Mouse (Mus musculus): ENCODE results near the gene Ccdc86.

The Ccdc86 gene

DNA sequence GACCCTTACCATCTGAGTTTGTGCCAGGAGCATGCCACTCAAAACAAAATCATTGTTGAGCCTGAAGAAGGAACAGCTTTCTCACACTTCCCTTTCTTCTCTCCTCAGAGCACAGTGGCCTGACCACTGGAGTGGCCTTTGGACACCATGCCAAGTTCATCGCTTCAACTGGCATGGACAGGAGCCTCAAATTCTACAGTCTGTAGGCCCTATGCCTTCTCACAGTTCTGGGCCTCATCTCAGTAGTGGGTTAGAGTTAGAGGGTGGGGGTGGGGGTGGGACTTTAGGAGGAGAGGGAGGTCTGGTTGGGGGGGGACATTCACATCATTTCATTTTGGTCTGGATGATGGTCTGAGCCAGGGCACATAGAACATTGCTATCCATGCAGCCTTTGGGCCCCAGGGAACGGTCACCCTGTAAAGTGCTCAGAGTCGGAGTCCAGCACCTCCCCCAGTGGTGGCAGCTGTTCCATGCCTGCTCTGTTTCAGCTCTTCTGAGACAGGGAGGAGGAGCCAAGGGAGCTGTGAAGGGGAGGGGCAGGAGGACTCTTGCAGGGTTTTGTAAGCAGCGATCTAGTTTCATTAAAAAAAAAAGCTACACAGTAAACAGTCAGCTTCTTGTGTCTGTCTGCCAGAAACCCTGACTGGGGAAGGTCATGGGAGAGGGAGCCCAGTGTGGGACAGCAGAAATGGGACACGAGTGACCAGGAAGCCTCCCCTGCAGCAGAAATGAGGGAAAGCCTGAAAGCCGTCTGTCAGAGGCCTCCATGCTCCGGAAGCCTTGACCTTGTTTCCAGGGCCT is 43.9 kb downstream of the Ccdc86 start:
- no peak for DNase-seq

GRCm38 (mm10) chr19:10904512-10904911 is 44.6 kb downstream of the Ccdc86 start:
- DNase-seq: no peak

- no peak for DNase-seq
These were observed 48.0 kb downstream of the Ccdc86 start for GRCm38 (mm10) chr19:10901046-10901445.

GRCm38 (mm10) chr19:10900315-10900714 is 48.8 kb downstream of the Ccdc86 start:
- no peak for DNase-seq

- no peak for DNase-seq
These were observed 51.6 kb downstream of the Ccdc86 start for GRCm38 (mm10) chr19:10897491-10897890.

DNA sequence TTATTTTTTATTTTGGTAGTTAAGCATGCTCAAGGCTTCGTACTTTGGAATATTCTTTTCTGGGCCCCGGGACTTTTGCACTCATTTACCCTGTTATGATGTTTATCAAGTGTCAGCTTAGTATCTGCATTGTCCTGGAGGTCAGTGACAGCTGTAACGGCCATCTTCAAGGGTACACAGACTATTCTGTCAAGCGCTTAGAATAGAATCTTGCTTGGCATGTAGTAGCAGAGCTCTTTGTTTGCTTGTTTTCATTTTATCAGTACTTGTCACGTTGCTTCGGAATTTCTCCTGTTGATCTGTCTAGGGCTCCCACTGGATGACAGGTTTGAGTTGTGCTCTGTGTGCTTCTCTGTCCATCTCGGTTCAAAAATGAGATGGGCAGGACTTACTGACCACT is 52.2 kb downstream of the Ccdc86 start:
- no peak for DNase-seq

DNA sequence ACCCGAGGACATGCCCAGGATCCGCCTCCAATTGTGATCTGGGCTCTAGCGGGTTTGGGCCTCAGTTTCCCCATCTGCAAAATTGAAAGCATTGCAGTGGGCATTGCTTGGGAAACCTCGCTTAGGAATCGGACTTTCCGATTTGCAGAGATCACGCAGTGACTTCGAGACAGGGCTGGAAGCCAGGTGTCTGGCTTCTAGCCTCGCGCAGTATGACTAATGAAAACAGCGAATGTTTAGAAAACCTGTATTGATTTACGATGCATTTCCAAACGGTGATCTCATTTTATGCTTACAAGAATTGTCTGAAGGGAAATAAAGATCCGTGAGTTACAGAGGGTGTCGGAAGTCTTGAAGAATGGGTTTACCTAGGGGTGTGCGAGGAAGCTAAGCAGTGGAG is 53.4 kb downstream of the Ccdc86 start:
- no peak for DNase-seq

GRCm38 (mm10) chr19:10895016-10895528 is 54.0 kb downstream of the Ccdc86 start, which contains the start of gene Prpf19:
Gene Prpf19, plus strand, starts transcription at chr19:10895231.
- peak; percentile 97 for DNase-seq

DNA sequence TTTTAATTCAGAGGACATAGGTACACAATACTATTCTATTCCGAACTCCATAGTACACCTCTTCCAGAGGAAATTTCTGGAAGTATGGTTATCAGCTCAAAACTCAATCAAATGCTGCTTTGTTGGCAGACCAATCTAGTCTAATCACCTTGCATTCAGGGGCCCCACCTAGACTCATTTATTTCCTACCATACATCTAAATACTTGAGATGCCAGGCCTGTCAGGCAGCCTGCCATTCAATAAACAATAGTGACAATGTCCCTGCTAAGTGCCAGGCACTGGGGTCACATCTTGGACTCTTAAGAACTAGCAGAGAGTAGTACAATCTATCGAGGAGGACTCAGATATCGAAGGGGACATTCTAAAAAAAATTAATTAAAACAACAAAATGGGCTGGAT is 56.9 kb downstream of the Ccdc86 start:
- no peak for DNase-seq

All from cerebellum, adult 9-10 months (tissue).